Comparison of ENCODE assay signal across 10 mouse cellular contexts in genomic region chr10:127605251-127605547, GRCm38 (mm10). TPM values are rescaled to one million over a fixed set of nuclear protein-coding genes. Genes with fewer than 3 reads are reported as not detected.
DNase-seq lines count a peak whose midpoint lies in the region; ATAC-seq and TF ChIP-seq lines count a peak whose summit lies in the region.
"Had no signal": no experiment of that assay in that cellular context is flagged by ENCODE, and none has a peak within 500 bp of the region (broad histone marks: within the 10 kb centered on the region; RNA-seq: fewer than 3 reads in every experiment).

No protein-coding gene starts in this region.

- intact Hi-C loops in gastrocnemius, adult 2 months (cut with DNase I): no loop called here

- H3K27me3 ChIP-seq in lung, embryonic 16.5 days (ENCODE audit: control insufficient read depth, insufficient read depth, low read depth, low read length): no peaks in the 10 kb centered on the region
- no peaks in the 10 kb centered on the region for H3K27me3 ChIP-seq in limb, embryonic 15.5 days
- no peaks in the 10 kb centered on the region for H3K27me3 ChIP-seq in cerebellum, adult 2 months (ENCODE audit: control insufficient read depth, insufficient read depth, low read length)
- H3K27me3 ChIP-seq: midbrain, embryonic 15.5 days; neural tube, embryonic 15.5 days had no signal

- no peak overlapping the region for H3K9ac ChIP-seq in lung, embryonic 16.5 days (ENCODE audit: low read length)
- no peak overlapping the region for H3K9ac ChIP-seq in limb, embryonic 15.5 days
- H3K9ac ChIP-seq: midbrain, embryonic 15.5 days; neural tube, embryonic 15.5 days had no signal

- no peak for TF ChIP-seq CTCF in gastrocnemius, adult 2 months (IDR thresholded peaks at IDR 0.05)
- TF ChIP-seq CTCF in cerebellum, adult 2 months (IDR thresholded peaks at IDR 0.05; ENCODE audit: borderline replicate concordance, insufficient read depth, low read depth, low read length): no peak

- no peak for ATAC-seq in lung, embryonic 16.5 days (ENCODE audit: low read depth)
- no peak for ATAC-seq in limb, embryonic 15.5 days (ENCODE audit: insufficient number of reproducible peaks, low FRiP score, low TSS enrichment, low read depth)
- ATAC-seq: midbrain, embryonic 15.5 days had no signal

- peak overlapping the region; percentile 61 for H3K27ac ChIP-seq in gastrocnemius, adult 2 months
- H3K27ac ChIP-seq in lung, embryonic 16.5 days (ENCODE audit: low read length): peak overlapping the region; percentile 59
- peak overlapping the region; percentile 50; the same call in 1 of the 2 replicates for H3K27ac ChIP-seq in limb, embryonic 15.5 days
- no peak overlapping the region for H3K27ac ChIP-seq in cerebellum, adult 2 months (ENCODE audit: insufficient read depth, low read length)
- H3K27ac ChIP-seq: midbrain, embryonic 15.5 days; neural tube, embryonic 15.5 days had no signal

- TF ChIP-seq POLR2A in cerebellum, adult 2 months (IDR thresholded peaks at IDR 0.05; ENCODE audit: borderline replicate concordance, insufficient read depth, low read length): no peak

- no peak for DNase-seq in gastrocnemius, adult 2 months
- DNase-seq in gastrocnemius, postnatal 25 days: no peak
- no peak for DNase-seq in lung, postnatal 14 days
- DNase-seq in cerebellum, adult 9-10 months: no peak
- no peak for DNase-seq in thymus, postnatal 0 days (ENCODE audit: low spot score)
- DNase-seq in cerebellum, adult 2 months: no peak

- H3K36me3 ChIP-seq in lung, embryonic 16.5 days (ENCODE audit: control insufficient read depth, insufficient read depth, low read length): peaks cover 28% of the 10 kb centered on the region
- H3K36me3 ChIP-seq in limb, embryonic 15.5 days: peaks cover 89% of the 10 kb centered on the region

- no peaks in the 10 kb centered on the region for H3K9me3 ChIP-seq in lung, embryonic 16.5 days (ENCODE audit: control insufficient read depth, low read length)
- no peaks in the 10 kb centered on the region for H3K9me3 ChIP-seq in limb, embryonic 15.5 days
- H3K9me3 ChIP-seq: midbrain, embryonic 15.5 days; neural tube, embryonic 15.5 days had no signal

- peak overlapping the region; percentile 13; the same call in 1 of the 2 replicates for H3K4me3 ChIP-seq in gastrocnemius, adult 2 months
- no peak overlapping the region for H3K4me3 ChIP-seq in lung, embryonic 16.5 days (ENCODE audit: low read length)
- no peak overlapping the region for H3K4me3 ChIP-seq in limb, embryonic 15.5 days
- no peak overlapping the region for H3K4me3 ChIP-seq in cerebellum, adult 2 months (replicated peaks; ENCODE audit: insufficient read depth, low read depth, low read length)
- H3K4me3 ChIP-seq: midbrain, embryonic 15.5 days; neural tube, embryonic 15.5 days had no signal

- WGBS in lung, embryonic 16.5 days: 73% methylated on average over 8 of the region's 8 CpGs
- 86% methylated on average over 8 of the region's 8 CpGs for WGBS in limb, embryonic 15.5 days
- 75% methylated on average over 8 of the region's 8 CpGs for WGBS in cerebellum, adult 2 months

- no peak overlapping the region for H3K4me2 ChIP-seq in lung, embryonic 16.5 days (ENCODE audit: low read depth, low read length)
- H3K4me2 ChIP-seq in limb, embryonic 15.5 days: no peak overlapping the region
- H3K4me2 ChIP-seq: midbrain, embryonic 15.5 days; neural tube, embryonic 15.5 days had no signal

- peaks cover 41% of the 10 kb centered on the region for H3K4me1 ChIP-seq in lung, embryonic 16.5 days (replicated peaks; ENCODE audit: control insufficient read depth, insufficient read depth, low read length)
- peaks cover 51% of the 10 kb centered on the region for H3K4me1 ChIP-seq in limb, embryonic 15.5 days
- H3K4me1 ChIP-seq in cerebellum, adult 2 months (ENCODE audit: control insufficient read depth, insufficient read depth, low read length): peaks cover 31% of the 10 kb centered on the region
- H3K4me1 ChIP-seq: midbrain, embryonic 15.5 days had no signal

RNA-seq across cellular contexts. Expression of gene Lrp1, which starts 15.7 kb away (rescaled TPM):
- 10 to 100 TPM; 34.6 to 71.3 TPM for total RNA-seq in gastrocnemius, adult 2 months (2021)
- 10 to 100 TPM; 58.1 to 64.3 TPM for total RNA-seq in gastrocnemius, postnatal 25 days (2021)
- 78.9 and 83.6 TPM in 2 replicates for polyA plus RNA-seq in lung, embryonic 16.5 days (2015; fragmentation: Nextera tagmentation; extraction: Ambion mirVana)
- 146 and 148 TPM in 2 replicates for polyA plus RNA-seq in limb, embryonic 15.5 days (2015; fragmentation: Nextera tagmentation; extraction: Ambion mirVana)
- 8.0 and 8.6 TPM in 2 replicates for polyA plus RNA-seq in thymus, postnatal 0 days (2015; fragmentation: Nextera tagmentation; extraction: Ambion mirVana)
- 346 and 366 TPM in 2 replicates for polyA plus RNA-seq in cerebellum, adult 2 months (2012; rRNA removed)

RNA-seq across cellular contexts. Expression of gene Stat6, which starts 37.6 kb away (rescaled TPM):
- 10 to 100 TPM; 17.1 to 18.9 TPM for total RNA-seq in gastrocnemius, adult 2 months (2021)
- total RNA-seq in gastrocnemius, postnatal 25 days (2021): 10 to 100 TPM; 16.5 to 21.8 TPM
- 47.4 and 49.2 TPM in 2 replicates for polyA plus RNA-seq in lung, embryonic 16.5 days (2015; fragmentation: Nextera tagmentation; extraction: Ambion mirVana)
- polyA plus RNA-seq in limb, embryonic 15.5 days (2015; fragmentation: Nextera tagmentation; extraction: Ambion mirVana): 36.7 and 38.9 TPM in 2 replicates
- polyA plus RNA-seq in thymus, postnatal 0 days (2015; fragmentation: Nextera tagmentation; extraction: Ambion mirVana): 38.4 and 47.9 TPM in 2 replicates
- polyA plus RNA-seq in cerebellum, adult 2 months (2012; rRNA removed): 8.7 TPM in 2 replicates
